26 mouse cellular contexts compared by ENCODE assay signal in genomic region chr3:148817491-148817890, GRCm38 (mm10).
"Had no signal": no experiment of that assay in that cellular context is flagged by ENCODE, and none has a peak within 500 bp of the region (broad histone marks: within the 10 kb centered on the region; RNA-seq: fewer than 3 reads in every experiment).

No protein-coding gene starts in this region.

- DNase-seq: gastrocnemius, adult 2 months; gastrocnemius, postnatal 10 days; gastrocnemius, postnatal 25 days; heart, adult 2 months; heart, postnatal 10 days; heart, postnatal 4 days; kidney, adult 18-20 months; kidney, adult 8-10 months; kidney, postnatal 10 days; kidney, postnatal 25 days; kidney, postnatal 4 days; liver; liver, embryonic 13.5 days had no signal

- H3K4me1 ChIP-seq: heart, embryonic 12.5 days; hindbrain, embryonic 12.5 days; intestine, embryonic 15.5 days; limb, embryonic 10.5 days; liver, embryonic 13.5 days had no signal

- ATAC-seq: hindbrain, embryonic 16.5 days; inflammation-experienced regulatory T-cells, adult 6 months; intestine, embryonic 15.5 days; intestine, postnatal 0 days had no signal

- H3K9ac ChIP-seq: heart, embryonic 12.5 days; hindbrain, embryonic 12.5 days; hindbrain, embryonic 14.5 days; intestine, embryonic 15.5 days; limb, embryonic 12.5 days; liver, embryonic 13.5 days had no signal

- H3K4me2 ChIP-seq: heart, embryonic 12.5 days; hindbrain, embryonic 12.5 days; hindbrain, embryonic 14.5 days; intestine, embryonic 15.5 days; limb, embryonic 12.5 days; liver, embryonic 11.5 days; liver, embryonic 13.5 days had no signal

- H3K9me3 ChIP-seq: heart, embryonic 12.5 days; hindbrain, embryonic 10.5 days; hindbrain, embryonic 12.5 days; intestine, embryonic 15.5 days; limb, embryonic 10.5 days; limb, embryonic 12.5 days; liver, embryonic 13.5 days had no signal

- H3K27ac ChIP-seq: gastrocnemius, adult 2 months; heart, adult 2 months; hindbrain, embryonic 10.5 days; hindbrain, embryonic 12.5 days; hindbrain, embryonic 14.5 days; intestine, embryonic 15.5 days; layer of hippocampus, adult 2 months; left cerebral cortex, adult 2 months; limb, embryonic 10.5 days; limb, embryonic 12.5 days; liver, embryonic 13.5 days had no signal

- H3K27me3 ChIP-seq: heart, embryonic 12.5 days; hindbrain, embryonic 12.5 days; intestine, embryonic 15.5 days; limb, embryonic 12.5 days; liver, embryonic 13.5 days had no signal

- H3K4me3 ChIP-seq: gastrocnemius, adult 2 months; heart, adult 2 months; heart, embryonic 12.5 days; hindbrain, embryonic 10.5 days; hindbrain, embryonic 12.5 days; intestine, embryonic 15.5 days; layer of hippocampus, adult 2 months; left cerebral cortex, adult 2 months; limb, embryonic 10.5 days; limb, embryonic 12.5 days; liver, embryonic 13.5 days had no signal
